9 mouse cellular contexts compared by ENCODE assay signal in the genomic region with DNA sequence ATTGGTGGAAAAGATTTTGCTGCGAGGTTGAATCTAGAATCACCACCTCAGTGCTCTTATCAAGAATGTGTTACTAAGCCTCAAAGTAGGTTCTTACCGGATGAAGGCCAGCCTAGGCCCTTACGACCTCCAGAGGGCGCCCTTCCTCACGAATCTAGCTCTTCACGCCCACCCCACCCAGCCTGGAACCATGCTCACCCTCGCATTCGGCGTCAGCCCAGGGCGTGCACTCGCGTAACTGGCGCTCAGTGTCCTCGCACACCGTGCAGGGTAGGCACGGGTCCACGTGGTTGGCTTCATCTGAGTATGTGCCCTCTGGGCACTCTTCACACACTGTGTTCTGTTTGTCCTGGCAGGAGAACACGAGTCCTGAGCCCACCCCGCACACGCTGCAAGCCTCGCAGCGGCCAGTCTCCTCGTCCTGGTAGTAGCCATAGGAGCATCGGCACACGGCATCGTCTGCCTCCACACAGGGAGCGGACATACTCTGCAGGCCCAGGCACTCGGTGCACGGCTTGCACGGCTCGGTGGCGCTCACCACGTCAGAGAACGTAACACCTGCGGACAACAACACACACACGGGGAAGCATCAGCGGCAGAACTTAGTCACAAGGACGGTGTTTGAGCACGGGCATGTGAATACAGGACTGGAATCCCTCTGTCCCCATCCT. TPM values are rescaled to one million over a fixed set of nuclear protein-coding genes. Genes with fewer than 3 reads are reported as not detected.
DNase-seq lines count a peak whose midpoint lies in the region; ATAC-seq and TF ChIP-seq lines count a peak whose summit lies in the region.
"Had no signal": no experiment of that assay in that cellular context is flagged by ENCODE, and none has a peak within 500 bp of the region (broad histone marks: within the 10 kb centered on the region; RNA-seq: fewer than 3 reads in every experiment).

No protein-coding gene starts in this region.

- peaks cover 42% of the 10 kb centered on the region for H3K27me3 ChIP-seq in hindbrain, embryonic 15.5 days
- H3K27me3 ChIP-seq in lung, embryonic 15.5 days, result peaks cover 61% of the 10 kb centered on the region

- no peak overlapping the region for H3K4me3 ChIP-seq in cortical plate, adult 2 months (ENCODE audit: insufficient read depth, low read length)
- H3K4me3 ChIP-seq in hindbrain, embryonic 15.5 days, result no peak overlapping the region
- H3K4me3 ChIP-seq in lung, embryonic 15.5 days, result no peak overlapping the region
- H3K4me3 ChIP-seq: myocyte had no signal

- no peaks in the 10 kb centered on the region for H3K4me1 ChIP-seq in cortical plate, adult 2 months (ENCODE audit: control insufficient read depth, insufficient read depth, low read length)
- peaks cover 19% of the 10 kb centered on the region for H3K4me1 ChIP-seq in hindbrain, embryonic 15.5 days (replicated peaks)
- H3K4me1 ChIP-seq in lung, embryonic 15.5 days, result peaks cover 27% of the 10 kb centered on the region

- DNase-seq in gastrocnemius, postnatal 14 days, result peak; percentile 45
- DNase-seq in gastrocnemius, adult 8-10 months (ENCODE audit: low spot score in 2 of 2), result no peak
- peak; percentile 23 for DNase-seq in CD4-positive helper T cell, adult 2 months (ENCODE audit: low read depth, low spot score)
- DNase-seq in retina, postnatal 1 day, result peak; percentile 88
- DNase-seq in gastrocnemius, postnatal 25 days, result no peak

- intact Hi-C loops in gastrocnemius, postnatal 14 days (cut with DNase I; ENCODE audit: low total_unique reads), result loop anchor here (5.0 kb wide), 2 partner anchors 36 to 74 kb away; no protein-coding TSS in a partner anchor

- no peaks in the 10 kb centered on the region for H3K36me3 ChIP-seq in hindbrain, embryonic 15.5 days
- no peaks in the 10 kb centered on the region for H3K36me3 ChIP-seq in lung, embryonic 15.5 days

- H3K4me2 ChIP-seq in hindbrain, embryonic 15.5 days, result peak overlapping the region; percentile 53
- H3K4me2 ChIP-seq in lung, embryonic 15.5 days, result peak overlapping the region; percentile 39

- 12% methylated on average over 39 of the region's 39 CpGs for WGBS in hindbrain, embryonic 15.5 days
- WGBS in lung, embryonic 15.5 days, result 21% methylated on average over 39 of the region's 39 CpGs

- TF ChIP-seq POLR2A in cortical plate, adult 2 months (IDR thresholded peaks at IDR 0.05; ENCODE audit: extremely low read depth, insufficient read depth, low read length), result no peak

- H3K27ac ChIP-seq in cortical plate, adult 2 months (ENCODE audit: insufficient read depth, low read length), result no peak overlapping the region
- H3K27ac ChIP-seq in hindbrain, embryonic 15.5 days (replicated peaks), result no peak overlapping the region
- no peak overlapping the region for H3K27ac ChIP-seq in lung, embryonic 15.5 days

- no peak overlapping the region for H3K9ac ChIP-seq in hindbrain, embryonic 15.5 days
- H3K9ac ChIP-seq in lung, embryonic 15.5 days, result no peak overlapping the region

- TF ChIP-seq CTCF in cortical plate, adult 2 months (IDR thresholded peaks at IDR 0.05; ENCODE audit: extremely low read depth, insufficient read depth, low read length), result peak; percentile 62

- no peaks in the 10 kb centered on the region for H3K9me3 ChIP-seq in hindbrain, embryonic 15.5 days
- H3K9me3 ChIP-seq in lung, embryonic 15.5 days, result no peaks in the 10 kb centered on the region

- peak; percentile 67 for ATAC-seq in hindbrain, embryonic 15.5 days (ENCODE audit: low FRiP score, low read depth)
- ATAC-seq in lung, embryonic 15.5 days (ENCODE audit: borderline replicate concordance, extremely low read depth, low FRiP score, low TSS enrichment), result no peak; the same call in 1 of the 2 replicates

RNA-seq across cellular contexts. Expression of gene Ngfr, which starts 9.6 kb away (rescaled TPM):
- 1 to 10 TPM; 1.5 to 4.3 TPM for total RNA-seq in gastrocnemius, postnatal 14 days (2021)
- 1 to 10 TPM in 1 of 4 experiments, under 1 TPM in 3; 0.12 to 1.0 (median 0.29) TPM for total RNA-seq in gastrocnemius, adult 8-10 months (2022)
- polyA plus RNA-seq in cortical plate, adult 2 months (2012; rRNA removed), result 0.86 and 0.93 TPM in 2 replicates
- polyA plus RNA-seq in hindbrain, embryonic 15.5 days (2015; fragmentation: Nextera tagmentation; extraction: Ambion mirVana), result 42.8 and 44.9 TPM in 2 replicates
- 3.4 and 5.1 TPM in 2 replicates for polyA plus RNA-seq in lung, embryonic 15.5 days (2015; fragmentation: Nextera tagmentation; extraction: Ambion mirVana)
- under 1 TPM; 0.43 to 0.61 TPM for total RNA-seq in gastrocnemius, postnatal 25 days (2021)

Comparison
In these comparisons a context has a peak if more than half of its experiments do, and no peak if none do; other contexts are left out.
1. DNase-seq: peak in gastrocnemius, postnatal 14 days (single experiment), CD4-positive helper T cell, adult 2 months (single experiment) and retina, postnatal 1 day (single experiment); none in gastrocnemius, adult 8-10 months (0 of 2) and gastrocnemius, postnatal 25 days (single experiment).